Mouse (Mus musculus) cortical plate, adult 2 months (tissue): ENCODE data around the gene Rab25.

ENCODE experiments used
- CTCF ChIP-seq: fragments of 200-500 bp; IDR thresholded peaks from 2 replicates; pipeline ENCODE4 v1.5.1; 2011; ENCODE audit warnings: mild to moderate bottlenecking, control low read depth, low read length; ENCODE audit not compliant: insufficient read depth; ENCODE audit errors: extremely low read depth
- POLR2A ChIP-seq: fragments of 200-500 bp; IDR thresholded peaks from 2 replicates; pipeline ENCODE4 v1.6.1; 2011; ENCODE audit warnings: mild to moderate bottlenecking, low read length, control low read depth; ENCODE audit not compliant: insufficient read depth; ENCODE audit errors: extremely low read depth

GRCm38 (mm10) chr3:88591044-88591443 lies 42.9 kb upstream of the Rab25 start:
- TF ChIP-seq CTCF = no peak
- no peak for TF ChIP-seq POLR2A
